Mouse (Mus musculus) CD4-positive helper T cell, adult 2 months (primary cell): ENCODE data around the gene Tnik.

Experiments
- DNase-seq: peaks from one replicate; pipeline ENCODE4 v3.0.0-alpha.2; 2012; ENCODE audit warnings: low read depth, missing footprints, low spot score

The Tnik gene

GRCm38 (mm10) chr3:28263948-28264840 lies 1.2 kb downstream of the Tnik start:
- DNase-seq = peak; percentile 87

- DNase-seq = peak; percentile 36
These were observed 1.8 kb downstream of the Tnik start for GRCm38 (mm10) chr3:28264841-28265150.

GRCm38 (mm10) chr3:28265183-28265582 lies 2.2 kb downstream of the Tnik start:
- peak; percentile 30 for DNase-seq

- no peak for DNase-seq
These were observed 2.6 kb downstream of the Tnik start for GRCm38 (mm10) chr3:28265656-28266055.

GRCm38 (mm10) chr3:28267211-28267610 lies 4.2 kb downstream of the Tnik start:
- DNase-seq = no peak

- DNase-seq = no peak
These were observed 6.7 kb downstream of the Tnik start for GRCm38 (mm10) chr3:28269716-28270115.

- DNase-seq = no peak
These were observed 8.9 kb downstream of the Tnik start for GRCm38 (mm10) chr3:28271884-28272283.

- DNase-seq = no peak
These were observed 11.7 kb downstream of the Tnik start for GRCm38 (mm10) chr3:28274763-28275162.

GRCm38 (mm10) chr3:28289693-28290092 lies 26.7 kb downstream of the Tnik start:
- no peak for DNase-seq

GRCm38 (mm10) chr3:28301378-28301777 lies 38.4 kb downstream of the Tnik start:
- no peak for DNase-seq

GRCm38 (mm10) chr3:28303915-28304314 lies 40.9 kb downstream of the Tnik start:
- DNase-seq = no peak

- no peak for DNase-seq
These were observed 43.8 kb downstream of the Tnik start for GRCm38 (mm10) chr3:28306852-28307251.

- DNase-seq = no peak
These were observed 51.4 kb downstream of the Tnik start for GRCm38 (mm10) chr3:28314438-28314837.

GRCm38 (mm10) chr3:28317339-28317738 lies 54.3 kb downstream of the Tnik start:
- DNase-seq = no peak

GRCm38 (mm10) chr3:28321635-28322034 lies 58.6 kb downstream of the Tnik start:
- no peak for DNase-seq

- no peak for DNase-seq
These were observed 62.7 kb downstream of the Tnik start for GRCm38 (mm10) chr3:28325613-28326233.

- no peak for DNase-seq
These were observed 69.3 kb downstream of the Tnik start for GRCm38 (mm10) chr3:28332316-28332715.

GRCm38 (mm10) chr3:28333869-28334268 lies 70.9 kb downstream of the Tnik start:
- no peak for DNase-seq

GRCm38 (mm10) chr3:28334547-28334946 lies 71.5 kb downstream of the Tnik start:
- no peak for DNase-seq

- no peak for DNase-seq
These were observed 77.1 kb downstream of the Tnik start for GRCm38 (mm10) chr3:28340071-28340470.

GRCm38 (mm10) chr3:28343204-28343603 lies 80.2 kb downstream of the Tnik start:
- DNase-seq = no peak

GRCm38 (mm10) chr3:28343661-28344060 lies 80.6 kb downstream of the Tnik start:
- no peak for DNase-seq

- no peak for DNase-seq
These were observed 82.4 kb downstream of the Tnik start for GRCm38 (mm10) chr3:28345446-28345845.
